Mouse (Mus musculus): ENCODE measurements around the gene Wasl. TPM values are rescaled to one million over a fixed set of nuclear protein-coding genes. Genes with fewer than 3 reads are reported as not detected.

Wasl gene
- total RNA-seq (2021): 100 to 1,000 TPM; 123 to 124 TPM
- long read RNA-seq, experiment 1, full-length matches to known transcripts: 106 of 122 reads
- long read RNA-seq, experiment 1, partial matches to known transcripts: 14 of 122 reads
- long read RNA-seq, experiment 1, other reads (novel, unspliced or antisense): 2 of 122 reads
- long read RNA-seq, experiment 2, full-length matches to known transcripts: 68 of 79 reads
- long read RNA-seq, experiment 2, partial matches to known transcripts: 7 of 79 reads
- long read RNA-seq, experiment 2, other reads (novel, unspliced or antisense): 4 of 79 reads

DNA sequence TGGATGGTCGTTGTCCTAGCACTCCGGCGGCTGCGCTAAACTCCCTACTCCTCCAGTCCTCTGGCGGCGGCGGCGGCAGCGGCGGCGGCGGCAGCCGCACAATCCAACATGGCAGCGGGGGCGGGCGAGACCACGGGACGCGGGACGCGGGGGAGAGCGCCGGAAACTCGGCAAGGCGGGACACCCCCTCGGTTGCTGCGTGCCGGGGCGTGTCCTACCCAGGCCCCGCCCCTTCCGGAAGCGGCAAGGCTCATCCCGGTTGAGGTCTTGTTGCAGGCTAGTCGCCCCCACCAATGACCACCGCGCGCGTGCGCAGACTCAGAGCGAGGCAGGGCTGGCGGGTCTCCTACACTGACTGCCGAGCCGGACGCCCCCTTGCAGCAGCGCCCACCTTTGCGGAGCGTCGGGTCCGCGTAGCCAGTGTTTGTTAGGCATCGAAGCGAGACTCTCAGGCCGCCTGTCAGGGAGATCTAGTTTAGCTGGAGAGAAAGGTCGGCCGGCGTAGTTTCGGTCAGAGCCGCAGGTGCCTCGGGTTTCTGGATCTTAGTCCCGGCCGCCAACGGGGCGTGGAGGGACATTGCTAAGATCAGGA lies at the start of gene Wasl:
TSS of gene Wasl (minus strand) at position 143 of the 592 bp plus-strand sequence.
- no peak; the same call in none of the 2 replicates for TF ChIP-seq CTCF (IDR thresholded peaks at IDR 0.05)
- peak within 1 kb of the TSS; percentile 93 for H3K27ac ChIP-seq
- H3K4me3 ChIP-seq: peak within 1 kb of the TSS; percentile 96
- peak; percentile 99 for DNase-seq (ENCODE audit: extremely low spot score in 1 of 2, low spot score in 2 of 2)
- intact Hi-C loops (cut with DNase I): loop anchor here (5.0 kb wide), 1 partner anchor 292 kb away; the partner anchor contains the start of gene Tmem229a

DNA sequence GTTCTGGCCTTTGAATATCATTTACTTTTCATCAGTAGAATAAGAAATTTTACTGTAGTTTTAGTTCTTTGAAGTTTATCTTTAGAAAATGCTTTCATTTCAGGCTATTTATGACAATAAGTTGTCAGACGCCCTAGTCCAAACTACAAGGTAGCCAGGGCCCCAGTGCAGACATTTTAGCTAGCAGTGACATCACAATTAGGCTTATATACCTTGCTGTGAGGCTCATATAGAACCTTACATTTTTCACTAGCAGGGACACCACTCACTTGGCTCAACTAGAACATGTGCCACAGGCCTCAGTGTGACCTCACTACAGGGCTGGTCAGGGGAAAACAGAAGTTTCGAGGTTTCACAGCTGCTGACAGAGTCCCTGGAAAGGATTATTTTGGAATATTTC lies 42.7 kb upstream of the Wasl start:
- no peak for DNase-seq (ENCODE audit: extremely low spot score in 1 of 2, low spot score in 2 of 2)
- Histone ChIP-seq H3K4me3 (no peak overlapping the region), H3K27ac (no peak overlapping the region)
- intact Hi-C loops (cut with DNase I): no loop called here
- TF ChIP-seq CTCF (IDR thresholded peaks at IDR 0.05): no peak

DNA sequence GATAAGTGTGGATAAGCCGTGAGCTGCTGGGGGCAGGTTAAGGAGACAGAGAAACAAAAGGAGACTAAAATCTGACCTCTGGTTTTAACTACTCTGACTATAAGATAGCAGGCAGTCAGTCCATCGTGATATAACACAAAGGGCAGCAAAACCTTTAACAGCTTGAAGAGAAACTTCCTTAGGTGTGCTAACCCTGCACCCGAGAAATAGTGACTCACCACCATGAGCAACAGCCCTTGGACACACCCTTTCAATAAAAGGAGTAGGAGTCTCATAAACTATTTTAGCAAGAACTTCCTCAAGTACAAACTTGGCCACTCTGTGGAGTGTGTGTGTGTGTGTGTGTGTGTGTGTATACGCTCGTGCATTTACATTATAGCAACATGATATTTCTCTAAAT lies 42.3 kb upstream of the Wasl start:
- no peak overlapping the region for H3K4me3 ChIP-seq

DNA sequence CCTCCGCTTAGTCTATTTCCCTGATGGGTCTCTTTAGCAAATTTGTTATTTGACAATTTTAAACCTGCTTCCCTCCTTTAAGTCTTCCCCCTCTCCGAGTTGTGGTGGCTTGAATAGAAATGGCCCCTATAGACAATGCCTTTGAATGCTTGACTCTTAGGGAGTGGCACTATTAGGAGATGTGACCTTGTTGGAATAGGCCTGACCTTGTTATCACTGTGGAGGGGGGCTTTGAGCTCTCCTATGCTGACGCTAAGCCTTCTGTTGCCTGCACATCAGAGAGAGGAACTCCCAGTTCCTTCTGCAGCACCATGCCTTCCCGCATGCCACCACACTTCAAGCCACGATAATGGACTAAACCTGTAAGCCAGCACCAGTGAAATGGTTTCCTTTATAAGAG lies 32.4 kb upstream of the Wasl start:
- H3K4me3 ChIP-seq: no peak overlapping the region
- TF ChIP-seq CTCF (IDR thresholded peaks at IDR 0.05): no peak
- no peak overlapping the region for H3K27ac ChIP-seq
- intact Hi-C loops (cut with DNase I): no loop called here
- DNase-seq (ENCODE audit: extremely low spot score in 1 of 2, low spot score in 2 of 2): no peak

More for the DNA sequence above, 42.3 kb upstream of the Wasl start:
- H3K27ac ChIP-seq: no peak overlapping the region
- DNase-seq (ENCODE audit: extremely low spot score in 1 of 2, low spot score in 2 of 2): no peak
- no peak for TF ChIP-seq CTCF (IDR thresholded peaks at IDR 0.05)
- intact Hi-C loops (cut with DNase I): no loop called here

DNA sequence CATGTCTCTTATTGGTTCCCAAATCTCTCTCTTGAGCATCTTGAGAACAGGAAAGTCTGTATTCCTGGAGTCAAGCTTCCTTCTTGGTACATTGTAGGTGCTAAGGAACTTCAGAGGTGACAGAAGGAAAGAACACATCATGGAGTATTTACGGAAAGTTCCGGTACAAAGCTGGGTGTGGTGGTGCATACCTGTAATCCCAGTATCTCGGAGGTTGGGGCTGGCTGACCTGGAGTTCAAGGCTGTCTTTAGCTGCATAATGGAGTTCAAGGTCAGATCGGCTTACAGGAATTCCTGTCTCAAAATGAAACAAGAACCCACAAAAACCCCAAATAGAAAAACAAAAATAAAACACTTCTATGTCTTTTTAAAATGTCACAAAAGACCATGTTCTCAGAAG lies 31.3 kb upstream of the Wasl start:
- intact Hi-C loops (cut with DNase I): no loop called here
- no peak overlapping the region for H3K27ac ChIP-seq
- TF ChIP-seq CTCF (IDR thresholded peaks at IDR 0.05): no peak
- H3K4me3 ChIP-seq: no peak overlapping the region
- no peak for DNase-seq (ENCODE audit: extremely low spot score in 1 of 2, low spot score in 2 of 2)

DNA sequence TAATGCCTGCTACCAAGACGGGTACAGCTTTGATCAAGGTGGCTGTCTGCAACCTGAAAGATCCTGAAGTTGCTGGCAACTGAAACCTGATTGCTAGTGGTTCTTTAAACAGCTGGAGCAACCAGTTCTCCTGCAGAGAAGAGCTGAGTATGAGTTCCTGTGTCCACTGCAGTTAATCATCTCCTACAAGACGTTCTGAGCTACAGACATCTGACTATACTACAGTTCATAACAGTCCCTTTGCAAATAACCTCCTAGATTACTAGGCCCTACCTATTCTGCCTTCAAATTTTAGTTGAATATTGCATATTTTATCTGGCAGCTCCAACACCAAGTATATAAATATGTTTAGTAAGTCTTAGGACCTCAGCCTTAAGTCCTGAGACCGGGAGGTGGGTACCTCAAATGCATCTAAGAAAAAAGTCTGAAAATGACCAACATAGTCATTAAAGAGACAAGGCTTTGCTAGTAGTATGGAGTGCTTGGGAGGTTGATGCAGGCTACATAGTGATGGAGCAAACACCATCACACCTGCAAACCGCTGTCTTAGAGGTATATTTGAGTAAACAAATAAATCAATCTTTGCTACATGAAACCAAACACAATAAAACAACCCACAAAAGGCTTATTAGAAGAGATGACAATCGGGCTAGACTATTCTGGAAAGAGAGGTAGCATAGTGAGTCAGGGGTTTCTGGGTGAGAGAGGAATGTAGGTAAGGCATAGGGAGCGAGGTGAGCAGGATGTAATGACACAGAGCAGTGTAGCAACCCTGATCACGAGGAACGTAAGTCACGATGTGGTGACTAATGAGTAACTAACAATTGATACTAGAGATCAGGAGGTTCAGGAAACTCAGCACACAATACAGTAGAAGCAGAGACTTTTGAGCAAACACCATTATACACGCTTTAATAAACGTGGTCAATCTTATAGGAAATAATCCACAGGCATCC lies 29.9 kb upstream of the Wasl start:
- DNase-seq (ENCODE audit: extremely low spot score in 1 of 2, low spot score in 2 of 2): no peak
- intact Hi-C loops (cut with DNase I): no loop called here

DNA sequence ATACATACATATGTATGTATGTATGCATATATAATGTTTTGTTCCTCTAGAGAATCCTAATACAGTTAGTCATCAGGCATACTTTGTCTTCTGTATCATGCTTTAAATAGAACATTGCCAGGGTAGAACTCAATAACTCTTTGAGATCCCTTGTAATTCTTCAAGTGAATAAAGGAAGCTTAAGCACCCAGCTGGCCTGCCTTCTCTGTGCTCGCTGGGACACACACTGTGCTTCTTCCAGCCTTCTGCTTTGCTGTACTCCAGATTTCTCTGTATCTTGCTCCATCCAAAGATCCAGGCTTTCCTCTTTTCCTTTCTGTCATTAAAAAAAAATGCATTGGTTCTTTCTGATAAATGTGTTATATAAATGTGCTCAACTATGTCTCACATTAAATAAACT lies 23.1 kb upstream of the Wasl start:
- intact Hi-C loops (cut with DNase I): no loop called here
- Histone ChIP-seq H3K27ac (no peak overlapping the region), H3K4me3 (no peak overlapping the region)
- no peak for TF ChIP-seq CTCF (IDR thresholded peaks at IDR 0.05)
- no peak for DNase-seq (ENCODE audit: extremely low spot score in 1 of 2, low spot score in 2 of 2)

More for the DNA sequence above, 29.9 kb upstream of the Wasl start:
- Histone ChIP-seq H3K4me3 (no peak overlapping the region), H3K27ac (no peak overlapping the region)
- no peak for TF ChIP-seq CTCF (IDR thresholded peaks at IDR 0.05)

DNA sequence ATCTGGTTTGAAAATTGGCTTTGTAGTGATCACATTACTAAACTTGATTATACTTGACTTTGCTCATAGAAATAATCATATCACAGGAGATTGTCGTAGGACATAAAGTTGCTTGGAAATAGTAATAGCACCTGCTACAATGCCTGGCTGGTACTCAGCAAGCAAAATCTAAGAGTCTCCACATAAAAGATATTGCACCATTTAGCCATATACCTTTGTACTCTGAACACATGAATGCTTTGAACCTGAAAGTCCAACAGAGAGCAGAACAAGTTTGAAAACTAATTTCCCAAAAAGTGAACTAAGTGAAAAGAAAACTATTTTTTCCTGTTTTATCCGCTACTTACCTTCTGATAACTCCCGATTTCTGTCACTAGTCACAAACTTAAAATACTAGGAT lies 18.3 kb upstream of the Wasl start:
- Histone ChIP-seq H3K27ac (no peak overlapping the region), H3K4me3 (no peak overlapping the region)
- intact Hi-C loops (cut with DNase I): no loop called here
- no peak for DNase-seq (ENCODE audit: extremely low spot score in 1 of 2, low spot score in 2 of 2)
- TF ChIP-seq CTCF (IDR thresholded peaks at IDR 0.05): no peak

DNA sequence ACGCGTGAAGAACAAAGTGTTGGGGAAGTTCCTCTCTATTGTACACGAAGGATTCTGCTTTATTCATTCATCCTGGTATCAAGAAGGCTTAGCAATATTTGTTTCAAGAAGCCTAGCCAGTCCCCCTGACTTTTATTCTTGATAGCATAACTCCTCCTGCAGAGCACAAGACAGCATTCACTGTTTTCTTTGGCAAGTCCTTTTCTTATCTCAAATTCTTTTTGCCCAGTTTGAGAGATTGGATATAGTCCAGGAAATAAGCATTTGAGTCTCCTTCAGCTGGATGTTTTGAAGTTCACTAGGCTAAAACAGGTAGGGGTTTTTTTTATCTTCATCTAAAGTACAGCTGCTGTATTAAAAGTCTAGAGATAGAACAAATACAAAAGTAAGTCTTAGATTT lies 3.0 kb upstream of the Wasl start:
- H3K4me3 ChIP-seq: no peak overlapping the region
- no peak overlapping the region for H3K27ac ChIP-seq
- no peak for DNase-seq (ENCODE audit: extremely low spot score in 1 of 2, low spot score in 2 of 2)
- intact Hi-C loops (cut with DNase I): loop anchor here (1.0 to 5.0 kb wide), 2 partner anchors 16 to 289 kb away; partner anchors contain the start of gene Tmem229a
- no peak for TF ChIP-seq CTCF (IDR thresholded peaks at IDR 0.05)

DNA sequence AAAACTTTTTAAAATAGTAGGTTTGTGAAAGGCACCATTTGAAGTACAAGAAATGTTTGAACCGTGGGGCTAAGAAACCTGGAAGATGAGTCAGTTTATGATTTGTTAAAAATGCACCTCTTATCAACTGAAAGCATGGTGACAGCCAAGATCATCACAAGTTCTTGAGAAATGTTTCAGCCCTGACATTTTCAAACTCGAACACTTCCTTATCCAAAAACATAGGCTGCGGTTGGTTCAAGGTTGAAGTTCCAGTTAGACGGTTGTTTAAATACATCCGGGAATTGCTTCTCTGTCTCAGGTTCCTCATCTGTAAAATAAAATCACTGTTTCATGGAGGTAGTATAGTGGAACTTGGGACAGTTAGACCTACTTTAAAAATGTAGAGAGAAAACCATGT lies 1.4 kb upstream of the Wasl start:
- TF ChIP-seq CTCF (IDR thresholded peaks at IDR 0.05): no peak
- Histone ChIP-seq H3K4me3 (no peak overlapping the region), H3K27ac (no peak overlapping the region)
- intact Hi-C loops (cut with DNase I): loop anchor here (5.0 kb wide), 1 partner anchor 291 kb away; the partner anchor contains the start of gene Tmem229a
- DNase-seq (ENCODE audit: extremely low spot score in 1 of 2, low spot score in 2 of 2): no peak

DNA sequence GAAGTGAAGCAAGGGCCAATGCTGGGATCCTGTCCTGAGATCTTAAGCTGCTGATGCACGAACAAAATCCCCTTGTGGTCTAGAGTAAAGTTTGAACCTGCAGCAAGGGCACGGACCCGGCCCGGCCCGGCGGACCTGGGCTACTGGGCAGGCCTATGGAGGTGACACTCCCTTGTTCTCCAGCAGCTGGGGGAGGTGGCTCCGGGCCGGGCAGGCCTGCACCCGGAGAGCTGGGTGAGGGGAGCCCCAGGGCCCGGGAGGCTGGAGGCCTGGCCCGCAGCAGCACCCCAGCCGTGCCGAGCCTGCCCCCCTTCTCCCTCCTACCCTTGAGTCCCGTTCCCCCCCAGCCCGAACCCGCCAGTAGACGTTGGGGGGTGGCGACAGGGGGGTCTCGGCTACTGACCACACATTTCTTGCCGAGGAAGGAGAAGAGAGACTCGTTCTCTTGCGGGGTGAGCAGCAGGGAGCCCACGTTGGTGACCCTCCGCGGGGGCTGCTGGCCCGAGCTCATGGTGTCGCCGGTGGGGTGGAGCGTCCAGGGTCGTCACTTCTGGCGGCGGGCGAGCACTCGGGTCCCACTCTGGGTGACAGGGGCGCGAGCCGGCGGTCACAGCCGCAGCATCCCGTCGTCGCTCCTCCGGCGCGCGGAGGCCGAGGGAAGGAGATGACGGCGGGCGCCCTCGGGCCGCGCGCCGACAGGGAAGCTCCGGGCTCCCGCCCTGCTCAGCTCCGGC lies 509 bp downstream of the Wasl start:
- TF ChIP-seq CTCF (IDR thresholded peaks at IDR 0.05): no peak; the same call in 1 of the 2 replicates
- peak overlapping the region; percentile 96 for H3K4me3 ChIP-seq
- peak; percentile 39 to 47 for DNase-seq (ENCODE audit: extremely low spot score in 1 of 2, low spot score in 2 of 2)
- H3K27ac ChIP-seq: peak overlapping the region; percentile 89
- intact Hi-C loops (cut with DNase I): no loop called here

Data from left cerebral cortex, adult 2 months (tissue).